Mouse (Mus musculus) gastrocnemius, adult 8-10 months (tissue): ENCODE results near the gene Kncn. TPM values are rescaled to one million over a fixed set of nuclear protein-coding genes. Genes with fewer than 3 reads are reported as not detected.

ENCODE experiments used
- DNase-seq, 2 experiments: peaks; one replicate each; pipeline ENCODE4 v3.0.0; 2022; ENCODE audit warnings: low spot score in 2 of 2
- total RNA-seq, 4 experiments: library from RNA; stranded (reverse); gene quantifications; 2 replicates each; pipeline ENCODE4 v1.2.4; 2022

Kncn gene
- total RNA-seq, 4 experiments from 2014 or later = not detected

DNA sequence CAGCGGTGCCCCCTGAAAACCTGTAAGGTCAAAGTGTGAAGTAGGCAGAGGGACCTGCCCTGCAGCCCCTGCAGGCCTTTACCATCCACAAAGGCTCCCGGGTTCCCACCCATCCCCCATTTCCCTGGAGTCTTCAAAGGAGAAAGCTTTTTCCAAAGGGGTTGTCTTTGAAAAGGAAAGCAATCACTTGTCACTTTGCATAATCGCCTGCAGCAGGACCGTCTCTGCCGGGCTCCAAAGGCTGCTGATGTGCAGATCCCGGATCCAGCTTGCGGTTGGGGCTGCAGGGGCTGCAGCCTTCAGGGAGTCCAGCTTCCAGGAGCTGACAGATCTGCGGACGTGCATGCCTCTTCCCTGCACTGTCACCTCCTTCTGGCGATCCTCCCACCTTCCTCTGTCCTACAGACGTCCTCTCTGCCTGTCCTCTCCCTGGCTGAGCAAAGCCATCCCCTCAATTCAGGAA is 6.0 kb upstream of the Kncn start:
- DNase-seq = no peak

DNA sequence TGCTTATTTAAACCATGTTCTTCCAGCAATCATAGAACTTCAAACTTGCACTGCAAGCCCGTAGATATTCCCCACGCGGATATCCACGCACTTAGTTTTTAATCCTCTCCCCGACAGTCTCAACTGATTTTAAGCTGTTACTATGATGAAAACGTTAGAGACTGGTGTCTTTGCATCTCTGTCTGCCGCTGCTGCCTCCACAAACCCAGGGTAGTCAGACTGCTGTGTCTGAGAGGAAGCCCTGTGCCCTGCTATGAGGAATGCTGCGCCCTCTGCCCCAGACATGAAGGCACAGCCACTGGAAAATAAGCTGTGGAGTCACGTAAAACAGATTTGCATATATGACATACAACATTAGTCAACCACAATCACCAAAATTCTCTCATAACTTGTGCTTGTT is 5.4 kb upstream of the Kncn start:
- DNase-seq = no peak

DNA sequence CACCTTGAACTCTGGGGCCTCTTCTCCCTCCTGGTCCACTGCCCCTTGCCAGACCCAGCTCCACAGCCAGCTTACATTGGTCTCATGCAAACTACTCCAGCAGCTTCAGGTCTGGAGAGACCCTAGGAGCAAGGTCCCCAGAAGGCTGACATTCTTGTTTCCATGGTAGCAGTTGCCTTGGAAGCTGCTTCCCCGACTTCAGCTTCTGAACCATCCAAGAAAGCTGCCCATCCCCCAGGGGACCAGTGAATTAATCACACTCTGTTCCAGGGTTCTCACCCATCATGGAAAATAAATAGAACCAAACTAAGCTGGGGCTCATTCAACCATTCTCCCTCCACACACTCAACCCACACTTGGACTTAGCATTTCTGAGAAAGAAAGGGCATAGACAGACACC is 3.0 kb upstream of the Kncn start:
- DNase-seq = no peak

DNA sequence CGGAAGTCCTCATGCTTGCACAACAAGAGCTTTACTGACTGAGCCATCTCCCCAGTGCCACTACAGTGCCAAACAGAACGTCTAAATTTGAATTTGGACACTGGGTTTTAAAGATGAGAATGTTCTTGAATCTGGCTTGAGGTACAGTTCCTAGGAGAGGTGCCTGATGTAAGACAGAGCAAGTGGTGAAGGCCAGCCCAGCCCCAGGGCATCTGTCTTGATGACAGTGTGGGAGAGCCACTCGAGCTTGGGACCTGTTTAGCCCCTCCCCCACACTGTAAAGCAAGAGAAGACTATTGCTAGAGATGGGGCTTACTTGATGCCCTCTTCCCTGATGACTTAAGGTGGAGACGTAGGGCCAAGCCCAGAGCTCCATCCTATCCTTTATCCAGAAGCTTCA is 2.0 kb upstream of the Kncn start:
- no peak for DNase-seq

DNA sequence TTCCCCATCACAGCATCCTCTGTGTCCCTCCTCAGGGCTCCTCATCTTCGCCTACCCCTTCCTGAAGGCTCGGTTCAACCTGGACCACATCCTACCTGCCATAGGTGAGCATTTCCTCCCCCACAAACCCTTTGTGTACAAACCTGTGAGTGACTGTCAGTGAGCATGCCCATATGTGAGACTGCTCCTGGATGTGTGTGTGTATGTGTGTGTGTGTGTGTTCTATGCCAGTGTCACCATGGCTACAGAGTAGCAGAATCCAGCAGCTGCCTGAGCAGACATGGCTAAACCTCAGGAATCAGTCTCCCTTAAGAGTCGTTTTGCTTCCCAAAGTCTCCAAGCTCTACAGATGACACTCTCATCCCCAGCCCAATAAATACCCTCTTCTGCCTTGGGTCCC is 1.6 kb downstream of the Kncn start:
- DNase-seq = no peak

DNA sequence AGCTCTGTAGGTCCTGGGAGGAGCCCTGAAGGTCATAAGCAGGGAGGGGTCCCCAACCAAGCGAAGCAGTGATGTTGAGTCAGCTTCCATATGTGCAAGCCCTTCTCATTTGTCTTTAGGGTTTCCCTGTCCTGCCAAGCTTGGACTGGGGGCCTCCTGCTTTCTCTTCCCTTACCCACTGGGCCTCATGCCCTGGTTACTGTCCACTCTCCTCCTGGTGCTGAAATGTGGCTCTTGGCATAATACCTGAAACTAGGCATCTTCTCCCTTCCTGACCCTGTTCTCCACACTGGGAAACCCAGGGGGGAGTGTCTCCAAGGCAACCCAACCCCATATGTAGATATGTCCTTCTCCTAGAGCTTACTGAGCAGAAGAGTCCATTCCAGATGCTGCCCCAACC is 2.7 kb downstream of the Kncn start:
- no peak for DNase-seq

DNA sequence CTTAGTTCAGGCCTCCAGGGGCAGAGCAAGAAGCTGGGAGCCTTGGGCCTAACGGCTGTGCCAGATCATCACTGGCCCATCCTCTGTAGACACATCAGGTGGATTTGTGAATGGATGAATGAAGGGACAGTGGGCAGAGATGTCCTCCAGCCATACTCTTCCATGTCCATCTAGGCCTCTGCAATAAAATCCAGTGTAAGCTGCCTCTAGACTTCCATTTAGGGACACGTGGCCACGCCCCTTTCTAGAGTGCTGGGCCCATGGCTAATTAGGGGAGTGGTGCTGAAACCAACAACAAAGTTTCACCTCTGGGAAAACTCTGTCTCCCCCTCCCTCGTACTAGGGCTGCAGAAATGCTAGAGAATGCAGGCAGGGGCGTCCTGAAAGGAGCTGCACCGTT is 5.9 kb downstream of the Kncn start:
- no peak for DNase-seq

DNA sequence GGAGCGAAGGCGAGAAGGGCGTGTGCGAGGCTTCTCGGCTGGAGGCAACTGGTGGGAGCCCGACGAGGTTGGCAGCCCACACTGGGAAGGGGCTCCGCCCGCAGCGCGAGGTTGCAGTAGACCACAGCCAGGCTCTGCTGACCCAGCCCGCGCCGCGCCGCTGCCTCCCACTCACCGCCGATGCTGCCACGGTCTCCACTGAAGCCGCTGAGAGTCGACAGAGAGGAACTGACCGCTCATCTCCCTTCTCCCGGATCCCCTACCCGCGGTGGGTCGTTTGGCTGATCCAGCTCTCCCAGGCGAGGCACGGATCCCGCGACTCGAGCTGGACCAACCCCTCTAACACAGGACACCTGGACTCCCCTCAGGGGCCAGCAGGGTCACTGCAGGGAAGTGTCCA is 6.4 kb downstream of the Kncn start, which contains the start of gene 6430628N08Rik:
6430628N08Rik (plus strand) TSS at position 113 of the 400 bp plus-strand sequence.
- no peak for DNase-seq

DNA sequence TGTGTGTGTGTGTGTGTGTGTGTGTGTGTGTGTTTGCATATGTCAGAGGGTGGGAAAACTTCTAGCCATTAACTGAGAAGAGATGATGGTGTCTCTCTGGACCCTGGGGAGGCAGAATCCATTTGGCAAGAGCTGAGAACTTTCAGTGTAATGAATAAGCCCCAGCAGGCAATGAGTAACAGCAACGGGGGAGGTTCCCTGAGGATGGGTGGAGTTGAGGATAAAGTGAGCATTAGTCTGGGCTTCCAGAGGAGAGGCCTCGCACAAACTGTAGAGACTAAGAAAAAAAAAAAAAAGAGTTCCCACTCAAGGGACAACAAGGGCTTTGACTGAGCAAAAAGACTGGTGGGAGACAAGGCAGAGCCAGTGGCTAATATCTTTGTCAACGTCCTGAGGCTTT is 10.1 kb downstream of the Kncn start:
- DNase-seq = no peak

DNA sequence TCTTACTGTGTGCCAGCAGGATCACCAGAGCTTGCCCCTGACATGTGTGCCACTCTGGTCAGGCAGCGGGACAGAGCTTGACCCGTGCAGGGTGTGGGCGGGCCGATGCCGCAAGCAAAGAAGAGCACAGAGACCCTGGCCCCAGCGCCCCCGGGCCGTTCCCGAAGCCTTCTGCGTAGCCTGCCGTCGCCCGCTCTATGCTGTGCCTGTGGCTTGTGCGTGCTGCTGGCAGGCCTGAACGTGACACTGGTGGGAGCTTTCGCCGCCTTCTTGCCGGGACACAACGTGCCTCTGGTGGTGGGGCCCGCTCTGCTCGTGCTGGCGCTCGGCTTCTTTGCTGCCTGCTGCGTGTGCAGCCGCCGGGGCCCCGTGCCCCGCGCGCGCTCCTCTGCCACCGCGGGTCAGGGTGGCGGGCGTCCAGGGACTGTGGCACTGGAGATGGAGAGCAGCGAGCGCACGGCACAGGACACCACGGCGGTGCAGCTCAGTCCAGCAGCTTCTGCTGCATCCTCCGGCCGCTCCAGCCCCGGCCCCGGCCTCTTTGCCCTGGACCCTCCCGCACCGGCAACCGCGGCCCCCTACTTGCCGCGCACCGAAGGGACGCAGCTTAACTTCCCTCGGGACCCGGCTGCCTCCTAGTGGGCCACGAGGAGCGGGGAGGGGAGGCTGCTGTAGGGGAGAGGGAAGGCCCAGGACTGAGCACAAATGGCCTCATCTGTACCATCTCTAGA is 13.9 kb downstream of the Kncn start:
- DNase-seq = no peak

DNA sequence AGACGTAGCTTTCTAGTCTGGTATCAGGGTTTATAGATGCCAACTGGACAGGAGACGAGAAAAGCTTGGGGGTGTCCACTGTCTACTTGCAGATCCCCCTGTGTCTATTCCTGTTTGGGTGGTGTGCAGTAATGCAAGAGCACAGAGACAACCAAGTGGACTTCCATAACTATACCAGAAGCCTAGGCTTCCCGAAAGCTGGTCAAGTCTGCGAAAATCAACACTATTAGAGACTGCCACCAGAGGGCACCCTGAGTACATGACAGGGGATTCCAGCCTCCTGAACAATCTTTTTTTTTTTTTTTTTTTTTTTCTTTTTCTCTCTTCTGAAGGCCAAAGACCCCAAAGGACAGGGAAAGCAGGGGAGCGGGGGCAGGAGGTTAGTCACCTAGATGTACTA is 18.6 kb downstream of the Kncn start:
- DNase-seq = peak; percentile 18 to 30

DNA sequence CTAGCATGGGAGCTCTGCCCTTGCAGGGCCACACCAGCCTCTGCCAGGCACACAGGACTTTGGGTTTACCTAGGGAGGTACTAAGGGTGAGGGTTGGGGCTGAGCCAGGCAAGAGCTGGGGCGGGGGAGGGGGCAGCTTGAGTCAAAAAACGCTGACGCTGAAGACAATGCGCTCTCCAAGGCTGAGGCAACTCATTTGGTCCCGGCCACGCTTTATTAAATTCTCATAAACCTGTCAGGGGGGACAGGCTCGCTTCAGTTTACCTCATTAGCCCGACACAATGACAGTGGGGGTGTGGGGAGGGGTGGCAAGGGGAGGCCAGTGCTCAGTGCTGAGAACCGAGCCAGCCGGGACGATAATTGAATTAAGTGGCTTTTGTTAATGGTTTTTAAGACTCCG is 20.2 kb downstream of the Kncn start:
- no peak for DNase-seq

DNA sequence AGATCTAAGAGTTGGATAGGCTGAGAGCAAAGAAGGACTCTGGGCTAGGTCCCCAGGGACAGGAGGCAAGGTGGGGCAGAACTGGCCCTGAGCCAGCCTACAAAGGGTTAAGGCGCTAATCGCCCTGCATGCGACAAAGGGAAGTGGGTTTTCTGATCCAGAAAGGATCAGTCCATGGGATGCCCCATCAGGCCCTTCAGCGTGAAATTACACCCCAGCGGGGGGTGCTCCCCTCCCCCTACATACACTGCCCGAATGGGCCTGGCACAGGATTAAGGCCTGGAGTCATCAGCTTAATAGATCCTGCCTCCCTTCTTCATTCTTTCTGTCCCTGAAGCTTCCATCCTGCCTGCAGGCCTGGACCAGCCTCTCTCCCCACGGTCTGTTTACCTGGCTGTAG is 21.5 kb downstream of the Kncn start:
- no peak for DNase-seq

DNA sequence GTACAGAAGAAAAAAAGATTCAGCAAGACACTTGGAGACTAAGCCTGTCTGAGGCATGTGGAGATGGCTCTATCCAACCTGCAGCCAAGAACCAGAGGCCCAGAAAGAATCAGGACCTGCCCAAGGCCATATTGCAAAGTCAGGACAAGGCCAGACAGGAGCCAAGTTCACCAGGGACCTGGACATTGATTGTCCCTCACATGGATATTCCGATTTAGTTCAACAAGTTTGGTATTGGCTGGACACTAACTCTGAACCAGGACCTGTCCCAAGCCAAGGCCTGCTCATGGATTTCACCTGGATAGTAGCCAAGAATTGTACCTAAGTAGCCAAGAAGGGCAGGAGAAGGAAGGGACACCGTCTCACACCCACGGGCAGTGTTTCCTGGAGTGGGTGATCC is 22.6 kb downstream of the Kncn start:
- no peak for DNase-seq

DNA sequence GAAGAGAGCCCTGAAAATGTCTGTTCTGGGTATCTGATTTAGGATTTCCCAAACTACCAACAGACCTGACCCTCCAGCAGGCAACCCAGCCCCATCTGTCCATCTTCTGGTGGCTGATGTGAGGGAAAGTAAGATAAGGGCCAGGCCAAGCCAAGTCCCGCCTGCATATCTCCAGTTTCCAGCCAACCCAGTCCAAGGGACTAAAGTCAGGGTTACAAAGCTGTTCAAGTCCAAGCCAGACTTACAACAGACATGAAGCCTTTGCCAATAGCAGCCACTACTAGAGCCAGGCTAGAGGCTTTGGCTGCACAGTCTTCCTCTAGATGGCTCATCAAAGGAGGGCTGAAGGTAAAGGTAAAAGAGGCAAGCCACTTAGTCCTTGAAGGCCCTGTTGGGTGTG is 23.8 kb downstream of the Kncn start:
- no peak for DNase-seq

DNA sequence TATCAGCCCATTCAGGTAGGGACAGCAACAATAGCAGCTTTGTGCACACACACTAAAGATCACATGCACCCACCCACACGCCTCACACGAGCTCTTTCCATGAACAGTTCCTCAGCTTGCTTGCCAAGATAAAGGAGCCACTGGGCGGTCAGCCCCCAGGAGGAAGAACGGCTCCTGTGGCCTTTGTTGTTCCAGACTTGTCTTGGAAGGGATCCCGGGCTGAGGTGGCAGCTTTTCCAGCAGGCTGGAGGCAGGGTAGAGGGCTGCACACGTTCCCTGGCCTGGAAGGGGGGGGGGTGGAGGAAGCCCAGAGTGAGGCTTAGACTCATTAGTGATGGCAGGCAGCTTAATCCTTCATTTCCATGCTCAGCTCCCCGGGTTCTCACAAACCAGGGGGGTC is 24.4 kb downstream of the Kncn start:
- DNase-seq = no peak

DNA sequence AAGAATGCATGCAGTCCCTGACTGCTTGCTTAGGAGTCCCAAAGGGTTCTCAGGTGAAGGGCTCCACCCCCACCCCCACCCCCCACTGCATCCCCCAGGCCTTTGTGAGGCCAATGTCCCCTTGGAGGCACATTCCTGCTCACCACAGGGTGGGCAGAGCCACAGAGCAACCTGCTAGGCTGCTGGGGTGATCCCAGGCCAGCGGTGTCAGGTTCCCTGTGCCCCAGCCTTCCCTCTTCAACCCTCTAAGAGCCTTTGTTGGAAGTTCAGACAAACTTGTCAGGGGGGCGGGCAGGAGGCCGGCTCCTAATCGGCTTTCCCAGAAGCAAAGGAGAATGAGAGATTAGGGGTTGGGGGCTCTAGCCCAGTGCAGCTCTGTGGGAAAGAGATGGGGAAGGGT is 27.4 kb downstream of the Kncn start:
- DNase-seq = no peak

DNA sequence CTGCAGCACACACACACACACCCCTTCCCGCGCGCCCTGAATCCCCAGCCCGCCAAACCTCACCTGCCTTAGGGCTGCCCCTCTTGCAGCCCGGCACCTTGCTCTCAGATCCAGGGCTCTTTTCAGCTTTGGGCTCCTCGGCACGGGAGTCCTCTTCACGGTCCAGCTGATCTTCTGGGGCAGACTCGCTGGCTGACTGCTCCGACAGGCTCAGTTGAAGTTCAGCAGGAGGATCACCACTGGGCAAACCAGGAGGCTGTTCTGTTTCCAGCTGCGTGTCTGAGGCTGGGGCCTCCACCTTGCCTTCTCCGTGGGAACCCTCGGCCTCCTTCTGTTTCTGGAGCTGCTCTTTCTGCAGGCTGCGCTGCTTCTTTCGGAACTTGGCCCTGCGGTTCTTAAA is 35.7 kb downstream of the Kncn start:
- DNase-seq = no peak

DNA sequence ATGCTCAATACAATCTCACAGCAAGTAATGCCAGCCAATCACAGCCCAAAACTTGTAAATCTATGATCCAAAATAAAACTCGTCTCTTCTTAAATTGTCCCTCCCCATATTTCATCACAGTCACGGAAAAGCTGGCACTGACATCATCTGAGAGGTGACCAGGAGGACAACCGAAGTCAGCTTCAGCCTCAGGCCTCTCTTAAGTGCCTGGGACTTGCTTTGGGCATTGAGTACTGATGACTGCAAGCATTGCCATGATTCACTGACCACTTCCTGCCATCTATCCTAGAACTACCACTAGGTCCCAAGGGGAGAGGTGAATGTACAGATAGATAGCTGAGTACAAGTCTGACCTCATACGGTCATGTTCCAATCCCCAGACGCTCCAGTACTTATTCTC is 38.5 kb downstream of the Kncn start:
- no peak for DNase-seq

DNA sequence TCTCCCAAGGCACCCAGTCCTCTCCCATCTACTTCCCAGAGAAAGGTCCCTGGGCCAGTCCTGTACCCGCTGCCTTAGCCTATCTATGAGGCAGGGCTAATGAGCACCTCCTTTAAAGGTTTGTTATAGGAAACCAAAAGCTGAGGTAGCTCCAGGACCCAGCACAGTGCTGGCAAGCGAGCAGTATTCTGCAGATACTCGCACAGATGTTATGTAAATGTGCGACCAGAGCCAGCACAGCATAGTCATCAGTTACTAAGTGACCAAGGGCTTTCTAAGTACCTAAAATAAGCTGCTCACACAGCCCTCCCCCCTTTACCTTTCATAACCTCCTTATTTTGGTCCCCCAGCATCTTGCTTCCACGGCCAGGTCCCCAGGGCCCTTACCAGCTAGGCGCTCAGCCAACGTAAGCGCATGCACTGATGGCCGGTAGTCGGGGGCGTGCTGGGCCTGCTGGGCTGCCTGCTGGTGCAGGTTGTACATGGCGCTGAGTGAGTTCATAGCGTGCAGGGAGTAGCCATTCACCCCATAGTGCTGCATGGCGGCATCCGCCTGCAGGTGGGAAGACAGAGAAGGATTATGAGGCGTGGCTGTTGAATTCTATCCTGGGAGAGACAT is 39.2 kb downstream of the Kncn start:
- DNase-seq = no peak

DNA sequence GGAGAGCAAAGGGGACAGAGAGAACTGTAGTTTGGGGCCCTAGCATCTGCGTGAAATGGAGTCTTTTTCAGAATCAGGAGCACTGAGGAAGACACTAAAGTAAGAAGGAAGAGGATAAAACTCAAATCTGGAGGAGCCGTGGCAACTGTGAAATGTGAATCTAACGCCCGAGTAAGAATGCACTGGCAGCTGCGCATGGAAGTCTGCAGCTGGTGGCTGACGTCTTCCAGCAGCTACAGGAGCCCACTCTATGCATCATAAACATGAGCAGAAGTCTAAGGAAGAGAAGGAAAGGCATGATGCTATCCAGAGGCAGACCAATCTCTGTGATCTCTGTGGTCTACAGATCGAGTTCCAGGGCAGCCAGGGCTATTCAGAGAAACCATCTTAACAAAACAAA is 43.4 kb downstream of the Kncn start:
- DNase-seq = no peak

DNA sequence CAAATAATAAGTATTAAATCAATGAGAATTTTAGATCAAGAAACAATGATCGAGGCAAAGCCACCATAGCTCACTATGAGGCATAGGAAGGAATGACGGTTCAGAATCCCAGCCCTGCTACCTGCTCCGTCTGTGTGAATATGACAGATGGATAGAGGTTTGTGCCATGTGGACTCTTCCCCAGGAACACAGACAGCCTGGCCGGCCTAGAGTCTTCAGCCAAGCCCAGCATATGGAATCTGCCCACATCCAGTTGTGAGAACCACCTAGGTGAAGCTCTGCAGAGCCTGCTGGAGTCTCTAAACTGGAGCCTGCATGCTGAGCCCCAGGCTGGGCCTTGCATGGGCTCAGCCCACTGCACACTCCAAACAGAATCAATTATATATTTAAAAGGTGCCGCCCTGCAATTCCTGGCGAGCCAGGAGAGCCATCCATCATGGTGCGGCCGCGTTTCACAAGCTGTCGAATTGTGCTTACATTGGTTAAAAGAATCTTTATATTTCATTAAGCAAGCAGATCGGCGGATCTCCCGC is 47.4 kb downstream of the Kncn start:
- DNase-seq = no peak
